Mouse (Mus musculus) left cerebral cortex, adult 9 months (tissue): ENCODE measurements around the gene Zfp511.

Experiments used
- DNase-seq, 2 experiments: peaks; one replicate each; pipeline ENCODE4 v3.0.0; 2022; ENCODE audit warnings: low spot score in 2 of 2

Gene Zfp511

GRCm38 (mm10) chr7:140048361-140049114 lies 12.3 kb downstream of the Zfp511 start, which contains the start of gene Msx3:
TSS of gene Msx3 (minus strand) at chr7:140049089.
- DNase-seq = no peak

GRCm38 (mm10) chr7:140049115-140049689 lies 13.0 kb downstream of the Zfp511 start:
- no peak for DNase-seq

- no peak for DNase-seq
These were observed 17.9 kb downstream of the Zfp511 start for GRCm38 (mm10) chr7:140054124-140054523.

GRCm38 (mm10) chr7:140057413-140058407 lies 21.5 kb downstream of the Zfp511 start:
- DNase-seq = no peak

GRCm38 (mm10) chr7:140058528-140058927 lies 22.3 kb downstream of the Zfp511 start:
- DNase-seq = no peak

GRCm38 (mm10) chr7:140059601-140060000 lies 23.4 kb downstream of the Zfp511 start:
- no peak for DNase-seq

- DNase-seq = no peak
These were observed 25.0 kb downstream of the Zfp511 start for GRCm38 (mm10) chr7:140060936-140061831.

- DNase-seq = no peak
These were observed 25.6 kb downstream of the Zfp511 start for GRCm38 (mm10) chr7:140061832-140062130.

- no peak for DNase-seq
These were observed 26.1 kb downstream of the Zfp511 start for GRCm38 (mm10) chr7:140062307-140062706.

GRCm38 (mm10) chr7:140063092-140063491 lies 26.9 kb downstream of the Zfp511 start:
- DNase-seq = peak in 1 of 2 experiments; percentile 82

- no peak for DNase-seq
These were observed 31.2 kb downstream of the Zfp511 start for GRCm38 (mm10) chr7:140067397-140067796.

- DNase-seq = no peak
These were observed 34.0 kb downstream of the Zfp511 start for GRCm38 (mm10) chr7:140070042-140070711.

- no peak for DNase-seq
These were observed 41.5 kb downstream of the Zfp511 start for GRCm38 (mm10) chr7:140077698-140078097.

- DNase-seq = peak in 1 of 2 experiments; percentile 76
These were observed 42.5 kb downstream of the Zfp511 start for GRCm38 (mm10) chr7:140078711-140079110.

GRCm38 (mm10) chr7:140080503-140081156 lies 44.4 kb downstream of the Zfp511 start:
- peak; percentile 83 to 94 for DNase-seq

- peak in 1 of 2 experiments; percentile 51 for DNase-seq
These were observed 45.4 kb downstream of the Zfp511 start for GRCm38 (mm10) chr7:140081408-140082241.

- peak; percentile 91 to 96 for DNase-seq
These were observed 46.1 kb downstream of the Zfp511 start, which contains the start of gene Caly for GRCm38 (mm10) chr7:140082242-140082678. TSS of gene Caly (minus strand) at chr7:140082548.
